Mouse (Mus musculus): Measurements from ENCODE around the gene Slc35b1. TPM values are rescaled to one million over a fixed set of nuclear protein-coding genes. Genes with fewer than 3 reads are reported as not detected.

The Slc35b1 gene
- total and polyA plus RNA-seq, 3 experiments = 47.0 to 125 (median 75.1) TPM

DNA sequence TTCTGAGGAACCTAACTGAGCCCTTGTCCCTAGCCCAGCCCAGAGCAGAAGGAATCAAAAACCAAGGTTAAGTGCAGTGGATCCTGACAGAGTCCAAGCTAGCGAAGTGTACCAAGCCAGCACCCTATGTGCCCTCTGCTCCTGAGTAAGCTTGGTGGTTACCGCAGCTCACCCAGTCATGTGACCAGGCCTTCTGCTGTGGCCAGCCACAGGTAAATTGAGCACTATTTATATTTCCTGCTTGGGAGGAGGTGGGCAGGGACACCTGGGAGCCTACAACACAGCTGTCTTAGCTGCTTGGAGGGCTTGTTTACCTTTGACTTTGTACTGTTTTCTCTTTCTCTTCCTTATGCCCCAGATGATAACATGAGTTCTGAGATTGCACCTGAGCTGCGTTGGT is 33.5 kb upstream of the Slc35b1 start:
- H3K4me3 ChIP-seq (replicated peaks in 1 of 3; ENCODE audit: low read depth in 2 of 3, low read length in 2 of 3, poor library complexity in 1 of 3) = no peak overlapping the region
- H3K4me2 ChIP-seq (ENCODE audit: insufficient read depth, low read depth, poor library complexity, severe bottlenecking) = no peak overlapping the region
- H3K9me3 ChIP-seq (replicated peaks; ENCODE audit: low read length) = no peaks in the 10 kb centered on the region
- no peak for DNase-seq (ENCODE audit: extremely low read depth)
- H3K36me3 ChIP-seq (replicated peaks in 1 of 2; ENCODE audit: control insufficient read depth in 1 of 2, insufficient read depth in 1 of 2, low read length in 1 of 2) = no peaks in the 10 kb centered on the region
- no peak for TF ChIP-seq GABPA (IDR thresholded peaks at IDR 0.05; ENCODE audit: insufficient replicate concordance, low read depth, low read length)
- no peak for TF ChIP-seq JUND (conservative IDR thresholded peaks at IDR 0.05; ENCODE audit: low read depth, low read length)
- TF ChIP-seq USF1 (IDR thresholded peaks at IDR 0.05; ENCODE audit: low read depth, low read length) = peak; percentile 73
- TF ChIP-seq KAT2A (IDR thresholded peaks at IDR 0.05; ENCODE audit: insufficient replicate concordance, low read length) = no peak
- TF ChIP-seq MAFK (IDR thresholded peaks at IDR 0.05; ENCODE audit: insufficient replicate concordance, low read length) = no peak
- peak; percentile 71 for TF ChIP-seq BHLHE40 (IDR thresholded peaks at IDR 0.05; ENCODE audit: low read depth, low read length)
- no peak for TF ChIP-seq MAX (IDR thresholded peaks at IDR 0.05; ENCODE audit: low read length)
- no peak for TF ChIP-seq PAX5 (IDR thresholded peaks at IDR 0.05; ENCODE audit: low read length)
- TF ChIP-seq ETS1 (conservative IDR thresholded peaks at IDR 0.05; ENCODE audit: low read depth, low read length) = peak; percentile 36; the same call in 1 of the 2 replicates
- peak; percentile 50 for TF ChIP-seq USF2 (conservative IDR thresholded peaks at IDR 0.05; ENCODE audit: low read depth, low read length)
- TF ChIP-seq MEF2A (IDR thresholded peaks at IDR 0.05; ENCODE audit: borderline replicate concordance, low read depth, low read length) = peak; percentile 60; the same call in 1 of the 2 replicates
- TF ChIP-seq CHD1 (IDR thresholded peaks at IDR 0.05; ENCODE audit: low read depth, low read length) = no peak
- TF ChIP-seq MAZ (IDR thresholded peaks at IDR 0.05; ENCODE audit: low read depth, low read length) = no peak
- TF ChIP-seq TCF12 (IDR thresholded peaks at IDR 0.05; ENCODE audit: low read depth, low read length) = peak; percentile 63; the same call in 1 of the 2 replicates
- peak; percentile 37; the same call in 1 of the 2 replicates for TF ChIP-seq EP300 (IDR thresholded peaks at IDR 0.05; ENCODE audit: low read length)
- no peak overlapping the region for H3K9ac ChIP-seq (ENCODE audit: insufficient read depth, low read depth)
- H3K27ac ChIP-seq (ENCODE audit: insufficient read depth, low read depth) = no peak overlapping the region
- in situ Hi-C loops (cut with MboI; ENCODE audit: low pct_ligation_motif_present, low pct_unique_long_range_greater_than_20kb, low sequenced_read_pairs) (no loop called here), dilution Hi-C loops (cut with MboI; ENCODE audit: extremely low pct_ligation_motif_present, extremely low pct_unique_long_range_greater_than_20kb, low sequenced_read_pairs) (no loop called here)
- peaks cover 22 to 24% of the 10 kb centered on the region in 2 experiments for H3K4me1 ChIP-seq (ENCODE audit: control insufficient read depth in 1 of 2, insufficient read depth in 2 of 2)
- no peaks in the 10 kb centered on the region for H3K79me2 ChIP-seq (replicated peaks; ENCODE audit: control insufficient read depth, extremely low read depth, insufficient read depth, poor library complexity, severe bottlenecking)
- H3K27me3 ChIP-seq (replicated peaks) = peaks cover 15% of the 10 kb centered on the region

- in situ Hi-C loops (cut with MboI; ENCODE audit: low pct_ligation_motif_present, low pct_unique_long_range_greater_than_20kb, low sequenced_read_pairs) = no loop called here
These were observed 31.8 kb upstream of the Slc35b1 start for GRCm38 (mm10) chr11:95352686-95353085.

More at GRCm38 (mm10) chr11:95352686-95353085, 31.8 kb upstream of the Slc35b1 start:
- peak in 1 of 2 experiments; percentile 27; a peak in 1 of 4 replicates for TF ChIP-seq CTCF (conservative IDR thresholded peaks at IDR 0.05 in 1 of 2, IDR thresholded peaks at IDR 0.05 in 1 of 2; ENCODE audit: low read depth in 2 of 2, low read length in 2 of 2)
- TF ChIP-seq SMC3 (IDR thresholded peaks at IDR 0.05; ENCODE audit: low read depth, low read length) = no peak
- Histone ChIP-seq H3K79me2 (replicated peaks; ENCODE audit: control insufficient read depth, extremely low read depth, insufficient read depth, poor library complexity, severe bottlenecking) (no peaks in the 10 kb centered on the region), H3K9me3 (replicated peaks; ENCODE audit: low read length) (no peaks in the 10 kb centered on the region), H3K36me3 (replicated peaks in 1 of 2; ENCODE audit: control insufficient read depth in 1 of 2, insufficient read depth in 1 of 2, low read length in 1 of 2) (no peaks in the 10 kb centered on the region), H3K4me1 (ENCODE audit: control insufficient read depth in 1 of 2, insufficient read depth in 2 of 2) (peaks cover 22 to 27% of the 10 kb centered on the region in 2 experiments), H3K4me3 (replicated peaks in 1 of 3; ENCODE audit: low read depth in 2 of 3, low read length in 2 of 3, poor library complexity in 1 of 3) (no peak overlapping the region), H3K27me3 (replicated peaks) (peaks cover 26% of the 10 kb centered on the region), H3K27ac (ENCODE audit: insufficient read depth, low read depth) (no peak overlapping the region), H3K4me2 (ENCODE audit: insufficient read depth, low read depth, poor library complexity, severe bottlenecking) (no peak overlapping the region), H3K9ac (ENCODE audit: insufficient read depth, low read depth) (no peak overlapping the region)
- DNase-seq (ENCODE audit: extremely low read depth) = no peak
- dilution Hi-C loops (cut with MboI; ENCODE audit: extremely low pct_ligation_motif_present, extremely low pct_unique_long_range_greater_than_20kb, low sequenced_read_pairs) = no loop called here

Measured in CH12.LX (cell line).